21 mouse cellular contexts compared by ENCODE assay signal in genomic region chr8:128671813-128672212, GRCm38 (mm10). TPM values are rescaled to one million over a fixed set of nuclear protein-coding genes. Genes with fewer than 3 reads are reported as not detected.
DNase-seq lines count a peak whose midpoint lies in the region; ATAC-seq and TF ChIP-seq lines count a peak whose summit lies in the region.
"Had no signal": no experiment of that assay in that cellular context is flagged by ENCODE, and none has a peak within 500 bp of the region (broad histone marks: within the 10 kb centered on the region; RNA-seq: fewer than 3 reads in every experiment).

No protein-coding gene starts in this region.

- H3K4me1 ChIP-seq in cortical plate, adult 2 months (ENCODE audit: control insufficient read depth, insufficient read depth, low read length), result no peaks in the 10 kb centered on the region; the same call in 1 of the 2 replicates
- H3K4me1 ChIP-seq: embryonic facial prominence, embryonic 10.5 days; embryonic facial prominence, embryonic 12.5 days; forebrain, embryonic 13.5 days; forebrain, embryonic 15.5 days had no signal

- TF ChIP-seq CTCF in cortical plate, adult 2 months (IDR thresholded peaks at IDR 0.05; ENCODE audit: extremely low read depth, insufficient read depth, low read length), result no peak

- no peak overlapping the region for H3K4me3 ChIP-seq in cortical plate, adult 2 months (ENCODE audit: insufficient read depth, low read length)
- H3K4me3 ChIP-seq: embryonic facial prominence, embryonic 10.5 days; embryonic facial prominence, embryonic 12.5 days; forebrain, embryonic 13.5 days; forebrain, embryonic 15.5 days had no signal

- peak overlapping the region; percentile 71; the same call in 1 of the 2 replicates for H3K27ac ChIP-seq in cortical plate, adult 2 months (ENCODE audit: insufficient read depth, low read length)
- H3K27ac ChIP-seq: embryonic facial prominence, embryonic 10.5 days; embryonic facial prominence, embryonic 12.5 days; forebrain, embryonic 13.5 days; forebrain, embryonic 15.5 days had no signal

- no peak for ATAC-seq in megakaryocyte progenitor cell, adult 5-6 weeks (replicated peaks; ENCODE audit: poor library complexity)
- ATAC-seq: forebrain, embryonic 13.5 days; forebrain, embryonic 15.5 days; forebrain, postnatal 0 days had no signal

- TF ChIP-seq POLR2A in cortical plate, adult 2 months (IDR thresholded peaks at IDR 0.05; ENCODE audit: extremely low read depth, insufficient read depth, low read length), result no peak

- DNase-seq in frontal cortex, adult 2 months (ENCODE audit: extremely low spot score in 1 of 2, low spot score in 1 of 2), result peak; percentile 40 to 50
- DNase-seq in frontal cortex, postnatal 25 days (ENCODE audit: low spot score in 2 of 2), result no peak
- DNase-seq in 3T3-L1 (ENCODE audit: low read depth, low spot score), result peak; percentile 20
- DNase-seq in 416B (ENCODE audit: low read depth), result peak; percentile 33
- DNase-seq in yolk sac, embryonic 10.5 days (ENCODE audit: low spot score), result no peak
- DNase-seq in neural tube, embryonic 10.5 days (ENCODE audit: extremely low spot score, low spot score), result no peak
- DNase-seq: adrenal gland, adult 2 months; adrenal gland, postnatal 10 days; adrenal gland, postnatal 25 days; cerebellum, adult 11-12 months; cerebellum, adult 2 months; cerebellum, adult 9-10 months; cerebellum, postnatal 10 days; cerebellum, postnatal 25 days; forebrain, postnatal 0 days had no signal

RNA-seq across cellular contexts. Expression of gene Itgb1, which starts 13.6 kb away (rescaled TPM):
- polyA plus RNA-seq in frontal cortex, adult 2 months (2012; rRNA removed), result 37.8 and 41.9 TPM in 2 replicates
- 37.1 and 40.8 TPM in 2 replicates for polyA plus RNA-seq in cortical plate, adult 2 months (2012; rRNA removed)
- 78.2 and 84.2 TPM in 2 replicates for total RNA-seq in megakaryocyte progenitor cell, adult 5-6 weeks (2015)
- total RNA-seq in megakaryocyte progenitor cell, adult 5-6 weeks (2017), result 139 and 140 TPM in 2 replicates

Comparison
In these comparisons a context has a peak if more than half of its experiments do, and no peak if none do; other contexts are left out.
1. DNase-seq: peak in frontal cortex, adult 2 months (2 of 2), 3T3-L1 (single experiment) and 416B (single experiment); none in frontal cortex, postnatal 25 days (0 of 2), yolk sac, embryonic 10.5 days (single experiment) and neural tube, embryonic 10.5 days (single experiment).